Mouse (Mus musculus): ENCODE results near the gene Nr1h3. TPM values are rescaled to one million over a fixed set of nuclear protein-coding genes. Genes with fewer than 3 reads are reported as not detected.

Nr1h3 gene
- total RNA-seq (2014; rRNA removed), result 0.82 and 3.8 TPM in 2 replicates
- 0.70 and 1.9 TPM in 2 replicates for polyA plus RNA-seq (2015; fragmentation: Nextera tagmentation; extraction: Ambion mirVana)

DNA sequence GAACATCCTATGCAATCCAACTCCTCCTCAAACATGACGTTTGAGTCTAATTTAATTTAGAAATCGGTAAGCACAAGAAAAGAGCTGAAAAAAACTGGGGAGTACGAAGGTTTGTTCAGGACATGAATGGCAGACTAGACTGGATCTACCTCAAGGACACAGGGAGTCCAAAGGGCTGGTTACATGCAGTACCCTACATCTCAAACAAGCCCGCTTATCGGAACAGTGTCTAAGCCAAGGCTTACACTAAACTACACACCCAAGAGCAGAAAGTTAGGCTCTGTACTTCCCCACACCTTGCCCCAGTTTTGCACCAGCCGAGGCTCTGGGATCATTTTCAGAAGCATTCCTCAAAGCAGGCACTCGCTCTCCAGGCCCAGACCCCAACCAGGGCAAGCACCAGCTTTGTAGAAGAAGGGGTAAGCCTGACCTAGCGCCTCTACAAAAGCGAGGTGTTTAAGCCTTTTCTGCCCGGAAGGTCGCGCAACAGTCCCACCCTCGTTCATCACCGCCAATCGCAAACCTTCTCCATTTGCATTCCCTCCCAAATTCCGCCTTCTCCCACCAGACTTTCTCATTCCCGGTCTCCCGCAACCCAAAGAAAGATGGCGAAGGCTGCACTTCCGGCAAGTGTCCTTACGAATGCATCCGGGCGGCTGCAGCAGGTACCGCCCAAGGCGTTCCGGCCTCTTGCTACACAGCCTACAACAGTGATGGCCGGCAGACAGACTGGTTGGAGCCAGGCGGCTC lies at the start of gene Nr1h3, which contains the start of gene Acp2:
Nr1h3 (minus strand) TSS at position 613 of the 750 bp plus-strand sequence.
Acp2 (plus strand) TSS at position 664 of the 750 bp plus-strand sequence.
- Histone ChIP-seq H3K4me1 (ENCODE audit: insufficient read depth, low read length) (peaks cover 12% of the 10 kb centered on the region; the same call in 1 of the 2 replicates), H3K36me3 (ENCODE audit: insufficient read depth, low read length) (peaks cover 12% of the 10 kb centered on the region; the same call in 1 of the 2 replicates), H3K27ac (ENCODE audit: low read depth, low read length) (peak within 1 kb of the TSS; percentile 84), H3K27me3 (ENCODE audit: insufficient read depth, low read length) (no peaks in the 10 kb centered on the region), H3K9me3 (ENCODE audit: low read length) (no peaks in the 10 kb centered on the region), H3K4me3 (ENCODE audit: low read depth, low read length) (peak within 1 kb of the TSS; percentile 52), H3K9ac (replicated peaks; ENCODE audit: low read length, poor library complexity, severe bottlenecking) (peak within 1 kb of the TSS; percentile 76), H3K4me2 (ENCODE audit: low read depth, low read length, poor library complexity, severe bottlenecking) (peak within 1 kb of the TSS; percentile 68)
- DNase-seq (ENCODE audit: low spot score), result peak; percentile 96
- peak; percentile 18; the same call in 1 of the 2 replicates for TF ChIP-seq CTCF (IDR thresholded peaks at IDR 0.05)
- ATAC-seq (ENCODE audit: low FRiP score), result peak; percentile 96
- whole genome bisulfite sequencing, result 2% methylated on average over 28 of the region's 28 CpGs

DNA sequence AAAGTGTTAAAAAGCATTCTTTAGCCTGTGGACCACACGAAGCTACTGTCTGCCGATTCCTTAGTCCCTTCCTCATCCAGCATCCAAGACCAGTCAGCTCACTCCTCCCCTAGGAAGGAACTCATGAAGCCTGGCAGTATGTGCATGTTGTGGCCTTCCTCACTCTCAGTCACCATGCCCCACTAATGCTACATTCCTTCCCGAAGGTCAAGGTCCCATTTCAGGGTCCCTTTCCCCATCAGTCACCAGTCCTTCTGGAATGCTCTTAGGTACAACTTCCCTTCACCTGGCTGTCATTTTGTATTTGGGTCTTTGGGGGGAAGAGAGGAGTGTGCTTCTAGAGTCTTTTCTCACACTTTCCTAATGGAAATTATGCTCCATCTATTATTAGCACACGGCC lies 49.4 kb upstream of the Nr1h3 start:
- no peak for TF ChIP-seq CTCF (IDR thresholded peaks at IDR 0.05)
- no peaks in the 10 kb centered on the region for H3K36me3 ChIP-seq (ENCODE audit: insufficient read depth, low read length)
- 80% methylated on average over 4 of the region's 4 CpGs for WGBS
- DNase-seq (ENCODE audit: low spot score), result no peak
- H3K27me3 ChIP-seq (ENCODE audit: insufficient read depth, low read length), result 0 out of 2 replicates have a peak, but pooled peaks cover 3% of the 10 kb centered on the region
- no peak overlapping the region for H3K4me3 ChIP-seq (ENCODE audit: low read depth, low read length)
- H3K4me2 ChIP-seq (ENCODE audit: low read depth, low read length, poor library complexity, severe bottlenecking), result no peak overlapping the region
- H3K9ac ChIP-seq (replicated peaks; ENCODE audit: low read length, poor library complexity, severe bottlenecking), result no peak overlapping the region
- H3K27ac ChIP-seq (ENCODE audit: low read depth, low read length), result no peak overlapping the region
- no peaks in the 10 kb centered on the region for H3K4me1 ChIP-seq (ENCODE audit: insufficient read depth, low read length)
- no peaks in the 10 kb centered on the region for H3K9me3 ChIP-seq (ENCODE audit: low read length)
- no peak for ATAC-seq (ENCODE audit: low FRiP score)

DNA sequence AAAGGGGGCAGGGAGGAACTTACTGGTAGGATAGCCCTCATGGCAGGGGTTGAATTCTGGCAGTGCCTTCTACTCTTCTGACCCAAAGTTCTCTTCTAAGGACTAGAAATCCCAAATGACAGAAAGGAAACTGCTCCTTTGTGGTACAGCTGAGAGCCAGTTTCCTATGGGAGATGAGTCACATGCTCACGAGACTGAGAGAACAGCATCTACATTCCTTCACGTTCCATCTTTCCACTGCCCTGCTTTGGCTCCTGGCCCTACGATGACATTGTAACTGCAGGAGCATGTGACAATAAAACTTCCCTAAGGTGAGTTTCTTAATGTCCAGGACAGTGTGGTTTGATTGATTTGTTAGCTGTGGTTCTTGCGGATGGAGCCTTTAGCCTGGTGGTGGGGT lies 45.7 kb upstream of the Nr1h3 start:
- no peaks in the 10 kb centered on the region for H3K9me3 ChIP-seq (ENCODE audit: low read length)
- ATAC-seq (ENCODE audit: low FRiP score) (no peak), DNase-seq (ENCODE audit: low spot score) (no peak)
- no peaks in the 10 kb centered on the region for H3K4me1 ChIP-seq (ENCODE audit: insufficient read depth, low read length)
- no peak overlapping the region for H3K9ac ChIP-seq (replicated peaks; ENCODE audit: low read length, poor library complexity, severe bottlenecking)
- TF ChIP-seq CTCF (IDR thresholded peaks at IDR 0.05), result no peak
- no peaks in the 10 kb centered on the region for H3K36me3 ChIP-seq (ENCODE audit: insufficient read depth, low read length)
- H3K27ac ChIP-seq (ENCODE audit: low read depth, low read length), result no peak overlapping the region
- H3K4me2 ChIP-seq (ENCODE audit: low read depth, low read length, poor library complexity, severe bottlenecking), result no peak overlapping the region
- WGBS, result 92% methylated on average over 4 of the region's 4 CpGs
- H3K27me3 ChIP-seq (ENCODE audit: insufficient read depth, low read length), result no peaks in the 10 kb centered on the region
- no peak overlapping the region for H3K4me3 ChIP-seq (ENCODE audit: low read depth, low read length)

DNA sequence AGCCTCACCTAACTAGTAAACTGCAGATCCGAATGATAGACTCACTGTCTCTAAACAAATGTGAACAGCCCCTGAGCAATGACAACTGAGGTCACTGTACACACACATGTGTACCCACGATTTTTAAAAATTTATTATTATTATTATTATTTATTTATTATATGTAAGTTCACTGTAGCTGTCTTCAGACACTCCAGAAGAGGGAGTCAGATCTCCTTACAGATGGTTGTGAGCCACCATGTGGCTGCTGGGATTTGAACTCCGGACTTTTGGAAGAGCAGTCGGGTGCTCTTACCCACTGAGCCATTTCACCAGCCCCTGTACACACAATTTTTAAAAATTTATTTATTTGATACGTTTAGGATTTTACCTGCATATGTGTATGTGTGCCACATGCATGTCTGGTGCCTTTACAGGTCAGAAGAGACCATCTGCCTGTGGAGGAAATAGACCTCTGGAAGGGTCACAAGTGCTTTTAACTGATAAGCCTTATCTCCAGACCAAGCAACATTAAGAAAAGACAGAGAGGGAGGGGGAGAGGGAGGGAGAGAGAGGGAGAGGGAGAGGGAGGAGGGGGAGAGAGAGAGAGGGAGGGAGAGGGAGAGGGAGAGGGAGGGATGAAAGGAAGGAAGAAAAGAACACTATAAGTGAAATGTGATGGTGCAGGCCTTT lies 42.1 kb upstream of the Nr1h3 start:
- Histone ChIP-seq H3K9me3 (ENCODE audit: low read length) (no peaks in the 10 kb centered on the region), H3K4me1 (ENCODE audit: insufficient read depth, low read length) (no peaks in the 10 kb centered on the region), H3K4me3 (ENCODE audit: low read depth, low read length) (no peak overlapping the region), H3K4me2 (ENCODE audit: low read depth, low read length, poor library complexity, severe bottlenecking) (no peak overlapping the region), H3K36me3 (ENCODE audit: insufficient read depth, low read length) (no peaks in the 10 kb centered on the region), H3K27me3 (ENCODE audit: insufficient read depth, low read length) (no peaks in the 10 kb centered on the region), H3K9ac (replicated peaks; ENCODE audit: low read length, poor library complexity, severe bottlenecking) (no peak overlapping the region), H3K27ac (ENCODE audit: low read depth, low read length) (no peak overlapping the region)
- ATAC-seq (ENCODE audit: low FRiP score) (no peak), DNase-seq (ENCODE audit: low spot score) (no peak)
- TF ChIP-seq CTCF (IDR thresholded peaks at IDR 0.05), result no peak
- 86% methylated on average over 5 of the region's 5 CpGs for WGBS

GRCm38 (mm10) chr2:91243416-91243815 lies 40.8 kb upstream of the Nr1h3 start:
- Histone ChIP-seq H3K9me3 (ENCODE audit: low read length) (no peaks in the 10 kb centered on the region), H3K4me3 (ENCODE audit: low read depth, low read length) (no peak overlapping the region), H3K27me3 (ENCODE audit: insufficient read depth, low read length) (no peaks in the 10 kb centered on the region), H3K9ac (replicated peaks; ENCODE audit: low read length, poor library complexity, severe bottlenecking) (no peak overlapping the region), H3K4me1 (ENCODE audit: insufficient read depth, low read length) (no peaks in the 10 kb centered on the region), H3K36me3 (ENCODE audit: insufficient read depth, low read length) (no peaks in the 10 kb centered on the region), H3K27ac (ENCODE audit: low read depth, low read length) (no peak overlapping the region), H3K4me2 (ENCODE audit: low read depth, low read length, poor library complexity, severe bottlenecking) (no peak overlapping the region)
- DNase-seq (ENCODE audit: low spot score), result no peak
- WGBS, result 57% methylated on average over 3 of the region's 3 CpGs
- no peak for TF ChIP-seq CTCF (IDR thresholded peaks at IDR 0.05)
- no peak for ATAC-seq (ENCODE audit: low FRiP score)

GRCm38 (mm10) chr2:91242547-91242946 lies 39.9 kb upstream of the Nr1h3 start:
- no peak overlapping the region for H3K4me3 ChIP-seq (ENCODE audit: low read depth, low read length)
- H3K9me3 ChIP-seq (ENCODE audit: low read length), result no peaks in the 10 kb centered on the region
- 72% methylated on average over 5 of the region's 5 CpGs for WGBS
- H3K27me3 ChIP-seq (ENCODE audit: insufficient read depth, low read length), result no peaks in the 10 kb centered on the region
- ATAC-seq (ENCODE audit: low FRiP score) (no peak), DNase-seq (ENCODE audit: low spot score) (no peak)
- no peak overlapping the region for H3K27ac ChIP-seq (ENCODE audit: low read depth, low read length)
- H3K9ac ChIP-seq (replicated peaks; ENCODE audit: low read length, poor library complexity, severe bottlenecking), result no peak overlapping the region
- H3K36me3 ChIP-seq (ENCODE audit: insufficient read depth, low read length), result no peaks in the 10 kb centered on the region
- H3K4me1 ChIP-seq (ENCODE audit: insufficient read depth, low read length), result no peaks in the 10 kb centered on the region
- no peak overlapping the region for H3K4me2 ChIP-seq (ENCODE audit: low read depth, low read length, poor library complexity, severe bottlenecking)
- no peak for TF ChIP-seq CTCF (IDR thresholded peaks at IDR 0.05)

Data from midbrain, postnatal 0 days (tissue).